Mouse (Mus musculus) ES-Bruce4 (cell line): ENCODE results near the gene Surf6.

ENCODE experiments used
- CTCF ChIP-seq: IDR thresholded peaks from one replicate; pipeline ENCODE4 v1.8.1; 2011; ENCODE audit warnings: low read depth, low read length
- EP300 ChIP-seq: IDR thresholded peaks from 2 replicates; pipeline ENCODE4 v1.6.1; 2011; ENCODE audit warnings: low read depth, low read length; ENCODE audit not compliant: insufficient read depth
- POLR2A ChIP-seq: IDR thresholded peaks from one replicate; pipeline ENCODE4 v1.8.1; 2011; ENCODE audit warnings: low read length; ENCODE audit not compliant: insufficient read depth

- TF ChIP-seq CTCF (no peak), EP300 (no peak), POLR2A (no peak)
Measured at GRCm38 (mm10) chr2:26895898-26896297, 6.8 kb downstream of the Surf6 start.
